Mouse (Mus musculus): ENCODE data around the gene Vac14. TPM values are rescaled to one million over a fixed set of nuclear protein-coding genes. Genes with fewer than 3 reads are reported as not detected.
A peak's percentile ranks its signal among the peaks of the same experiment; 100 is the strongest.

The Vac14 gene
- polyA plus RNA-seq, 2 experiments, result 19.1 to 24.8 TPM

DNA sequence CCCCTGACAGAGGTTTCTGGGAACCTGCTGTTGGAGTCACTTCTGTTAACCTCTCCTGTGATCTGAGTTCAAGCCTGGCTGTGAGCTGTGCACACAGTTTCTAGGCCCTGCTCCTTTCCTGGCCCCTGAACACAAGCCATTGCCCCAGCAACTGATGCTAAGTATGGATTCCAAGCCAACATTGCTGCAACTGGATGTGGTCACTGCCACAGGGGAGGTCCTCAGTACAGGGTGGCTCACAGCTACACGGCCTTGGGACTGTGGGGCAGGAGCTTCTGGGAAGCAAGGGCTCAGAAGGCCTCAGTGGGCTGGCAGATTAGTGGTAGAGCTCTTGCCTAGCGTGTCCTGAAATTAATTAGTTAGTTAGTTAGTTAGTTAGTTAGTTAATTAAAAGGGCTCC, 82.2 kb downstream of the Vac14 start:
- Histone ChIP-seq H3K9ac (ENCODE audit: low read depth, low read length, severe bottlenecking) (no peak overlapping the region), H3K36me3 (ENCODE audit: control insufficient read depth, insufficient read depth, low read length) (0 out of 2 replicates have a peak, but pooled peaks cover 2% of the 10 kb centered on the region), H3K27me3 (ENCODE audit: control insufficient read depth, insufficient read depth, low read length) (no peaks in the 10 kb centered on the region), H3K27ac (replicated peaks; ENCODE audit: low read depth, low read length) (no peak overlapping the region), H3K4me3 (replicated peaks; ENCODE audit: low read length) (no peak overlapping the region), H3K9me3 (ENCODE audit: control insufficient read depth, low read length) (no peaks in the 10 kb centered on the region), H3K4me2 (replicated peaks; ENCODE audit: low read depth, low read length, severe bottlenecking) (no peak overlapping the region), H3K4me1 (ENCODE audit: control insufficient read depth, insufficient read depth, low read length) (peaks cover 37% of the 10 kb centered on the region)
- WGBS, result 80% methylated on average over 2 of the region's 2 CpGs
- no peak for TF ChIP-seq POLR2A (IDR thresholded peaks at IDR 0.05; ENCODE audit: borderline replicate concordance, extremely low read depth, insufficient read depth, insufficient read length)
- DNase-seq (ENCODE audit: low spot score), result no peak
- no peak for ATAC-seq (ENCODE audit: low FRiP score, low read depth)

DNA sequence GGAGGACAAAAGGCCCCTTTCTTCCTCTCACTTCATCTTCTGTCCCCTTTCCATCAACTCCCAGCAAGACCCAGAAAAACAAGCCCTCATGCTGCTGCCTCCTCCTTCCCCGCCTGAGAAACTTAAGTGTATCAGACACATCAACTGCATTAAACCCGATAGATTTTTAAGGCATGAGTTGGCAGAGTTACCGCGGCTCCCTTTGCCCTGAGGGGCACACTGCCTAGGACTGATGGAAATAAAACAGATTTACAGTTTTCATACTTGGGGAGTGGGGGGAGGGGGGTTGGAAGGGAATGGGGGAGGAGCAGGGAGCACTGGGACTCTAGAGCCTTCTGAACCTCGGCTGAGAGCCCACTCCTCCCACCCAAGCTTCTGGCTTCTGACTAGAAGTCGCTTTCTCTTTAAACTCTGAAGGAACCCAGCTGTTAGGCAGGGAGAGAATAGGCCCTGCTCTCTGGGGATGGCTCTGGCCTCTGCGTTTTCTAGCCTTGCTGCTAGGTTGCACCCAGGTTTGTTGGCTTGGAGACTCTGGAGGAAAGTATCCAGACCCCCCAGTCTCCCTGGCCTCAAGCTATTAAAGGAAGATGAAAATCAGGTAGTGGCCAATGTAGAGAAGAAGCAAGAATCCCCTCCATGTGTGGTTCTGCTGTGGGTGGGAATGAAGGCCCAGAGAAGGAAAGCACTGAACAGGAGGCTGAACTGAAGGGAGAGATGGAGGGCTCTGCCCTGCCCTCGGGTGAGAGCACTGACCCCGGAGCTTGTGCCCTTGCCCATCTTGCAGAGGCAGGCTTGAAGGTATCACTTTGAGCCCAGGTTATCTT, 84.5 kb downstream of the Vac14 start:
- peaks cover 42% of the 10 kb centered on the region for H3K4me1 ChIP-seq (ENCODE audit: control insufficient read depth, insufficient read depth, low read length)

DNA sequence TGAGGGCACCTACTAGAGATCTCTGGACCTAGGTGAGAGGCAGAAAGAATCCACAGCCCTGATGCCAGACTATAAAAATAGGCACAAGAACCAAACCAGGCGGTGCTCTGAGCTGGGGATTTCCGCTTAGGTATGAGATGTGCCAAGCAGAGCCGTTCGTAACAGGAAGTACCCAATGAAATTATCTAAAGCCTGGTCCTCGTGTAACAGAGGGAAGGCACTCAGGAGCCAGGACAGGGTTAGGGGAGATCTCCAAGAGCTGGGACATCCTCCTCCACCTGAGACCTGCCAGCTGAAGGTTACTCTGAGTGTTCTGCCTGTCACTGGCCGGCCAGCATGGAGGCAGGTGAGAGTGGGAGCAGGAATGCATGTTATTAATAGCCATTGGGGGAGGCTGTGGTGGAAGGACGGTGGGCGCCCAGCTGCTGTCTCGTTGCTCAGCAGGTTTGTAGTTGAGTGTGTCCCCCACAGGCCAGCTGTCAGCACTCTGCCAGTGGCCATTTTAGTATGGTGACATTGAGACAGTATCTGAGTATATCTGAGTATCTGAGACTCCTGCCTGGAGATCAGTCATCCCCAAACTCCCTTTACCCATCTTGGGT, 85.2 kb downstream of the Vac14 start:
- 59% methylated on average over 9 of the region's 9 CpGs for WGBS
- Histone ChIP-seq H3K4me2 (replicated peaks; ENCODE audit: low read depth, low read length, severe bottlenecking) (no peak overlapping the region), H3K36me3 (ENCODE audit: control insufficient read depth, insufficient read depth, low read length) (no peaks in the 10 kb centered on the region), H3K27me3 (ENCODE audit: control insufficient read depth, insufficient read depth, low read length) (no peaks in the 10 kb centered on the region), H3K4me1 (ENCODE audit: control insufficient read depth, insufficient read depth, low read length) (peaks cover 42% of the 10 kb centered on the region), H3K9me3 (ENCODE audit: control insufficient read depth, low read length) (no peaks in the 10 kb centered on the region), H3K9ac (ENCODE audit: low read depth, low read length, severe bottlenecking) (peak overlapping the region; percentile 2; the same call in 1 of the 2 replicates), H3K27ac (replicated peaks; ENCODE audit: low read depth, low read length) (peak overlapping the region; percentile 61), H3K4me3 (replicated peaks; ENCODE audit: low read length) (no peak overlapping the region)
- no peak for DNase-seq (ENCODE audit: low spot score)
- no peak for TF ChIP-seq POLR2A (IDR thresholded peaks at IDR 0.05; ENCODE audit: borderline replicate concordance, extremely low read depth, insufficient read depth, insufficient read length)
- ATAC-seq (ENCODE audit: low FRiP score, low read depth), result no peak

More for the DNA sequence above, 84.5 kb downstream of the Vac14 start:
- peak overlapping the region; percentile 2; the same call in 1 of the 2 replicates for H3K9ac ChIP-seq (ENCODE audit: low read depth, low read length, severe bottlenecking)
- 25% methylated on average over 9 of the region's 9 CpGs for WGBS
- H3K27ac ChIP-seq (replicated peaks; ENCODE audit: low read depth, low read length), result peak overlapping the region; percentile 61
- no peaks in the 10 kb centered on the region for H3K36me3 ChIP-seq (ENCODE audit: control insufficient read depth, insufficient read depth, low read length)
- no peak overlapping the region; the same call in 1 of the 2 replicates for H3K4me2 ChIP-seq (replicated peaks; ENCODE audit: low read depth, low read length, severe bottlenecking)
- peak; percentile 38 for ATAC-seq (ENCODE audit: low FRiP score, low read depth)
- H3K9me3 ChIP-seq (ENCODE audit: control insufficient read depth, low read length), result no peaks in the 10 kb centered on the region
- DNase-seq (ENCODE audit: low spot score), result peak; percentile 70
- no peak overlapping the region for H3K4me3 ChIP-seq (replicated peaks; ENCODE audit: low read length)
- H3K27me3 ChIP-seq (ENCODE audit: control insufficient read depth, insufficient read depth, low read length), result no peaks in the 10 kb centered on the region
- no peak for TF ChIP-seq POLR2A (IDR thresholded peaks at IDR 0.05; ENCODE audit: borderline replicate concordance, extremely low read depth, insufficient read depth, insufficient read length)

- H3K4me1 ChIP-seq (ENCODE audit: control insufficient read depth, insufficient read depth, low read length), result peaks cover 42% of the 10 kb centered on the region
- H3K27ac ChIP-seq (replicated peaks; ENCODE audit: low read depth, low read length), result peak overlapping the region; percentile 61; the same call in 1 of the 2 replicates
- no peak for TF ChIP-seq POLR2A (IDR thresholded peaks at IDR 0.05; ENCODE audit: borderline replicate concordance, extremely low read depth, insufficient read depth, insufficient read length)
- WGBS, result 83% methylated on average over 3 of the region's 3 CpGs
- no peaks in the 10 kb centered on the region for H3K9me3 ChIP-seq (ENCODE audit: control insufficient read depth, low read length)
- DNase-seq (ENCODE audit: low spot score) (no peak), ATAC-seq (ENCODE audit: low FRiP score, low read depth) (no peak)
- H3K36me3 ChIP-seq (ENCODE audit: control insufficient read depth, insufficient read depth, low read length), result no peaks in the 10 kb centered on the region
- no peak overlapping the region for H3K4me2 ChIP-seq (replicated peaks; ENCODE audit: low read depth, low read length, severe bottlenecking)
- H3K9ac ChIP-seq (ENCODE audit: low read depth, low read length, severe bottlenecking), result 0 out of 2 replicates have a peak overlapping the region, but pooled peaks have one; percentile 28
- no peaks in the 10 kb centered on the region for H3K27me3 ChIP-seq (ENCODE audit: control insufficient read depth, insufficient read depth, low read length)
- H3K4me3 ChIP-seq (replicated peaks; ENCODE audit: low read length), result no peak overlapping the region
Observed at GRCm38 (mm10) chr8:110704103-110704502, 85.7 kb downstream of the Vac14 start.
